Mouse (Mus musculus) left cerebral cortex, postnatal 36 days (tissue): ENCODE results near the gene Pgam1. TPM values are rescaled to one million over a fixed set of nuclear protein-coding genes. Genes with fewer than 3 reads are reported as not detected.

Experiments used
- total RNA-seq, 2 experiments: library from RNA; stranded (reverse); gene quantifications; 2 replicates each; pipeline ENCODE4 v1.2.3; 2021

The Pgam1 gene
- total RNA-seq, 2 experiments from 2014 or later = 530 to 626 TPM

Other genes starting within 250 kb of the Pgam1 start
- gene Slit1, start 168.3 kb upstream of the Pgam1 start, total RNA-seq = 10 to 100 TPM; 47.8 to 59.1 TPM
- 1 to 10 TPM; 2.7 to 3.4 TPM for gene Arhgap19, start 109.9 kb upstream of the Pgam1 start, total RNA-seq
- gene Frat1, start 82.0 kb upstream of the Pgam1 start, total RNA-seq = 10 to 100 TPM; 15.5 to 17.6 TPM
- 10 to 100 TPM in 1 of 2 experiments, 1 to 10 TPM in 1; 7.6 to 10.2 TPM for gene Frat2, start 63.8 kb upstream of the Pgam1 start, total RNA-seq
- 10 to 100 TPM; 32.2 to 34.1 TPM for gene Rrp12, start 15.8 kb upstream of the Pgam1 start, total RNA-seq
- gene Exosc1, start 21.5 kb downstream of the Pgam1 start, total RNA-seq = 10 to 100 TPM; 21.0 to 27.3 TPM
- gene Zdhhc16, start 21.6 kb downstream of the Pgam1 start, total RNA-seq = 10 to 100 TPM; 45.4 to 48.5 TPM
- gene Mms19, start 69.2 kb downstream of the Pgam1 start, total RNA-seq = 10 to 100 TPM; 25.2 to 36.7 TPM
- 10 to 100 TPM; 12.2 to 15.1 TPM for gene Ubtd1, start 69.8 kb downstream of the Pgam1 start, total RNA-seq
- not detected for gene Ankrd2, start 124.1 kb downstream of the Pgam1 start, total RNA-seq
- 1 to 10 TPM; 3.4 to 4.2 TPM for gene Hoga1, start 133.7 kb downstream of the Pgam1 start, total RNA-seq
- gene 4933411K16Rik, start 140.3 kb downstream of the Pgam1 start, total RNA-seq = under 1 TPM; 0.62 to 0.86 TPM
- 10 to 100 TPM; 67.8 to 75.3 TPM for gene Morn4, start 174.4 kb downstream of the Pgam1 start, total RNA-seq
- 10 to 100 TPM; 63.6 to 72.2 TPM for gene Pi4k2a, start 178.5 kb downstream of the Pgam1 start, total RNA-seq
- 10 to 100 TPM; 29.3 to 40.2 TPM for gene Avpi1, start 217.1 kb downstream of the Pgam1 start, total RNA-seq
- 1 to 10 TPM; 9.5 to 9.8 TPM for gene Marveld1, start 235.5 kb downstream of the Pgam1 start, total RNA-seq